Mouse (Mus musculus): ENCODE data around the gene Car6.

Gene Car6

DNA sequence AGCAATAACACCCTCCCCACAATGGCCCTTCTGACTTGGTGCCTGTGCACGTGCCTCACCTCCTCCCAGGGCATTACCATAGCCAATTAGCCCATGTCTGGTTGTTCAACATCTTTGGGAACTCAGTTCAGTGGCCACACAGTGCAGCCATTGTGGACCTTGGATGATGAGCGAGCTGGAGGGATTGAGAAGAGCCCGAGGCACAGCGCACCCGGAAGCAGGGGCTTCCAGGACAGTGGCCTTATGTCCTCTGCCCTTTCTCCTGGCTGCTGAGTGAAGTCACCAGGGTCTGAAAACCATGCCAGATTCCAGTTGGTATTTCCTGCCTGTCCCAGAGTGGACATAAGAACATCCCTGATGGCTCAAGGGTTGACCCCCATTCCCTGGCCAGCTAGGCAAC lies at the start of gene Car6:
TSS of gene Car6 (minus strand) at position 101 of the 400 bp plus-strand sequence.
- DNase-seq (ENCODE audit: low spot score in 2 of 2), result no peak

DNA sequence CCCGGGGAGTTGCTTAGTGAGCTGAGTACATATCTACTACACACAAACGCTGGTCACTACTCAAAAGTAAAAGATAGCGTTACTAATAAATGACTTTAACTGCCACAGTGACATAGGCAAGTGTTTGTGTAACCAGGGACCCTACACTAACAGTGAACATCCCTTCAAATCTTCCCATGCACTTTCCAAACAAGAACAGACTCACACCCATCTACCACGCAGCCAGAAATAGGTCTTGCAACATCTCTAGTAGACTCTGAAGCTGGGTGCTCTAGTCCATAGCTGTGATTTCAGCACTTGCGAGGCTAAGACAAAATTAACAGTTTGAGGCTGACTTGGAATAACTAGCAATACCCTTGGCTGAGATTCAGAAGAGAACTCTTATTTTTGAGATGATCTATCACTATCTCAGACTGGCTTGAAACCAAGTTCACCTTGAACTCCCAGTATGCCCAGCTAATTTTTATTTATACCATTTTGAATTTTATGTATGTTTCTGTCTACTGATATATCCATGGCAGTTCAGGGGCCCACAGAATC lies 48.7 kb upstream of the Car6 start:
- DNase-seq (ENCODE audit: low spot score in 2 of 2), result no peak

DNA sequence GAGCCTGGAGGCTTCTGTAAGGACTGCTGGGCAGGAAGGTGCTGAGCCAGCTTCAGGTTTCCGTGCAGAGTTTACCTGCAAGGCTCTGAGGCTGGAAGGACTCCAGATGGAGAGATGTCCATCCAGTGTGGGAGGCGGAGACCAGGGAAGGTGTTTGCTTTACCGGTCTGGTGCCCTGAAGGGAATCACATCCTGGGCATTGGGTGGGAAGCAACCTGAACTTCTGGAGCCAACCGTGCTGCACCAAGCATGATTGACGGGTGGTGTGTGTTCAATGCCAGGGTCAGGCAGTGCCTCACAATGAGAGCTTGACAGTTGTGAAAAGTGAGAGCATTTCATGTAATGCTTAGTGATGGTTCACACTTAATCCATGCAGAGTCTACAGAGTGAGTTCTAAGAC lies 47.8 kb upstream of the Car6 start:
- no peak for DNase-seq (ENCODE audit: low spot score in 2 of 2)

DNA sequence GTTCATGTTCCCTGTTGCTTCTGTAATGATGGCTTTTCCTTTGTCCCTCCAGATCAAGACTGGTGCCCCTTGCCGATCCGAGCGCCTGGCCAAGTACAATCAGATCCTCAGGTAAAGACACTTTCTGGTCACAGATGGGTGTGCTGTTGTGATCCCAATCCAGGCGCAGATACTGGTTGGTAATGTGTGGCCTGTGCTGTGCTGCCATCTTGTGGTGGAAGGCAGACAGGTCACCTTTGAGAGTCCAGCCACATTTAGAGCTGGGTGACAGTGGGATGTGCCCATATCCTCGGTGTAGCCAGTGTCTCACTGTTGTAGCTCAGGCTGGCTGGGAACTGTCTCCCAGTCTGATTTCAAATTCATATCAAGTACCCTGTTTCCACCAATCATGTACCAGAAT lies 46.9 kb upstream of the Car6 start:
- DNase-seq (ENCODE audit: low spot score in 2 of 2), result peak; percentile 54 to 68

DNA sequence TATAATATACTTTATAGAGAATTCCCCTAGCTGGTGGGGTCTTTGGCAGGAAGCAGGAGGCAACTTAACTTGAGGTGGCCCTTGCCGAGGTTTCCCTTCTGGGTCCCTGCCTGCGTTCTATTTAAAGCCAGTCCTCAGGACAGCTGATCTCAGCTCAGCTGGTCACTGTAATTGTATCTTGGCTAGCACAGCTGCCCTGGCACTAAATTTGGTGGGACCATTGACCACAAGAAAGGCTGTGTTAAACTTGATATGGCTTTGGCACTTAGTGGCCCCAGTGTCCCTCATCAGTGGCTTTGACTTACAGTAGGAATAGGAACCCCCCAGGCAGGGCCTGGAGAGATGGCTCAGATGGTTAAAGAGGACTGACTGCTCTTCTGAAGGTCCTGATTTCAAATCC lies 44.7 kb upstream of the Car6 start:
- DNase-seq (ENCODE audit: low spot score in 2 of 2), result no peak

DNA sequence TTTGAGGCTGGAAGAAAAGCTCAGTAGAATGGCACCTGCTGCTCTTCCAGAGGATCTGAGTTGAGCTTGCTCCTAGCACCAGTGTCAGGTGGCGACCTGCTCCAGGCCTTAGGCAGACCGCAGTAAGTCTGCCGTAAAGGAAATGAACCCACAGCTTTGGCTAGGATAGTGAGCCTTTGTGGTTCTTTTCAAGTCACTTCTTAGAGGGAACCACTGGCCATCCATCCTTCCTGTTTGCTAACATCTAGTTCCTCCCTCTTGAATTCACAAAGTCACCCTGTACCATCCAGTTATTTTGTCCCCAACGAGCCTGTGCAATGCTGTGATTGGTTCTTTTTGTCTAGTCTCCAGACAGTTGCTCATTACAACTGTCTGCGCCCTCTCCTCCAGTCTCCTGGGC lies 41.6 kb upstream of the Car6 start:
- no peak for DNase-seq (ENCODE audit: low spot score in 2 of 2)

DNA sequence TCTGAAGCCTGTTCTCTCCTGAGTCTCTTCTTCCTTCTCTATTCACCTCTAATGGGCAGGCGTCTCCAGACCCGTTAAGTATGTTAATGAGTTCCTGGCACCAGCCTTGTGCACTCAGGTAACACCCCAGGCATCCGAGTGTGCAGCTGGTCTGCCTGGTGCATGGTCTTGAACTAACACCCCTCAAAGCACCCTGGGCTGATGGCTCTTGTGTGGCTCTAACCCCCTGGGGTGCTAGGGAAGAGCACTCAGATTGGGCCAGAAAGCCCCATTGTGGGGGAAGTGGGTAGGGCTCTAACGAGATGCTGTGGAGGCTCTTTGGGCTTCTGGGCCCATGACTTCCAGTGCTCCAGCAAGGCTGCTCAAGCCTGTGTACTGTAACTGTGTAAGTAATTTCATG lies 40.6 kb upstream of the Car6 start:
- no peak for DNase-seq (ENCODE audit: low spot score in 2 of 2)

DNA sequence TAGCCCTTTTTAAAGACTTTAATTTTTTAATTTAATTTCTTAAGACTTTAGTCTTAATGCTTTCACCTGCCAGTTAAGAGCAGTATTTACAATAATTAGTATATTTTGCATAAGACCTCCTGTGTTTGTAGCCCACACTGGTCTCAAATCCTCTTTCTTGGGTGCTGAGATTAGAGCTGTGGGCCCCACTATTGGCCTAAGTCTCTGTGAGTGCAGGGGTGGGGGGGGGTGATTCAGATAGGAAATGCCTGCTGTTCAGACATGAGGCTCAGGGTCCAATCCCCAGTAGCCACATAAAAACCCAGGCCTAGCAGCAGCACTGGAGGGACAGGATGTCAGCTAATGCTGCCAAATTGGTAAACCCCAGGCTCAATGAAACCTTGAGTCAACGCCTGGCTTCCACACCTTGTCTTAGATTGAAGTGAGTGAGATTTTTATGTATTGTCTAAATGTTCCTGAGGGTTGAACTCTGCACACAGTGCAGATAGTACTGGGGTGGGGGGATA lies 39.3 kb upstream of the Car6 start:
- no peak for DNase-seq (ENCODE audit: low spot score in 2 of 2)

DNA sequence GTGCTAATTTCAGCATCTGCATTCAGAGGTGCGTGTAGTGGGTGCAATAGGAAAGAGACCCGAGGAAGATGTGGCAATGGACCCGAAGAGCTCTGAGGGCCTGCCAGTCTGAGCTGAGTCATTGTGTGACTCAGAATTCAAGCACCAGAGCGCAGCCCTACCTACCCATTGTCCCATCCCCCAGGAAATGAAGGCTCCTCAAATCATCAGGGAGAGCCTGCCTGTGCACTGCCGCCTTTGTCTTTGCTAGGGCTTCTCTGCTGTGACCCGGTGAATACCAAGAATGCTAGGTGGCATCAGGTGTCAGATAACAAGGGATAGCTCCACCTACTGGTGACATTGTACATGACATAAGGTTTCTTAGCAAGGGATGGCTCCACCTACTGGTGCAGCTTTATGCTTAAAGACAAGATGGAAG lies 38.8 kb upstream of the Car6 start:
- DNase-seq (ENCODE audit: low spot score in 2 of 2), result peak; percentile 59 to 60

DNA sequence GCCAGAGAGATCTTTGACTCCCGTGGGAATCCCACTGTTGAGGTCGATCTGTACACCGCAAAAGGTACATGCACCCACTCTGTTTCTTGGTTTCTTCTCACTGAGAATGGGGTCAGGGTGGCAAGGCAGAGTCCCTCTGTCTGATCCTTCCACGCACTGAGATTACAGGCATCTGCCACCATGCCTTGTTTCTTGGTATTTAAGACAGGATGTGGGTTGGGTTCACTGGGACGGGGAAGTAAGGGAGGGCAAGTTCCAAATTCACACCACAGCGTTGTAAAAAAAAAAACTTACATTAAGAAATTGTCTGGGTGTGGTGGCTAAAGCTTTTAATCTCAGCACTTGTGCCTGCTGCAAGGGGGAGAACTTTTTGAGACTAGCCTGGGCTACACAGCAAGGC lies 38.4 kb upstream of the Car6 start:
- DNase-seq (ENCODE audit: low spot score in 2 of 2), result no peak

DNA sequence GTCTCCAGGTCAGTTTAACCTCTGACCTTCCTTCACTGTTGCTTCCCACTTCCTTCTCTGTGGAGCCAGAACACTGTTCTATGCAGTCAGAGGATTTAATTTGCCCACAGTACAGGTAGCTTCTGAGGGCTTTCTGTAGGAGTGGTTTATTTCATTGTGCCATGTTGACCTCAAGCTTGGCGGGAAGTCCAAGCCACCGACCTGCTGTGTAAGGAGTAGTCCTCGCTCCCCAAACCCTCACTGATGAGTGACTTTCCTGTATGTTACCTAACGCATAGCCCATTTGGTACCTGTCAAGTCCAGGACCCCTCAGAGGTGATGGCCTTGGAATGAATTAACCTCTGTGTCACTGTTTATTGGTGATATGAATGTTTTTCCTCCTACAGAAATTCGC lies 38.0 kb upstream of the Car6 start:
- DNase-seq (ENCODE audit: low spot score in 2 of 2), result no peak

DNA sequence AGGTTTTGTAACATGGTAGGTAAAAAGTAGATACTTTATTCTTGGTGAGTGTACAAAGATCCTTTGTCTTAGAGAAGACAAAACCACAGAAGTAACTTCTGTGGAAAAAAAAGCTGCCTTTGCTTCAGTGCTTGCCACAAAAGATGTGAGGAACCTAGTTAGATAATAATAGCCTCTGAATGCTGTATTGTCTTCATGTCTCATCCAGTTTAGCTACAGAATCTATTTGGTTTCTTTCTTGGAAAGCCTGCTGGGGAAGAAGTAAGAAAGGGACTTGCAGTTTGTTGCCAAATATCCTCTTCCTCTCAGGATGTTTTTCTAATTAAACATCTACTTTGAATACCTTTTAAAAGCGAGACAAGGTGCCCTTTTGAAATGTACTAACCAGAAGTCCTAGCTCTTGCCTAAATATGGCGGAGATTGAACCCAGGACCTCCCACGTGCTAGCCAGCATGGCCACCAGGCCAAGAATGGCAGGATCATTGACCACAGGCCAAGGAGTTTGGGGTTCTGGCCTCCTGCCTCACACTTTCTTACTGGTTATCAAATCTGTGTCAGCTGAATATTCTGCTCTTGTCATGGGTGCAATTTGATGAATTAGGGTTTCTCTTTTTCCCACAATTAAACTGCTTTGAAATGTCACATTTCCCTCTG lies 37.4 kb upstream of the Car6 start:
- no peak for DNase-seq (ENCODE audit: low spot score in 2 of 2)

DNA sequence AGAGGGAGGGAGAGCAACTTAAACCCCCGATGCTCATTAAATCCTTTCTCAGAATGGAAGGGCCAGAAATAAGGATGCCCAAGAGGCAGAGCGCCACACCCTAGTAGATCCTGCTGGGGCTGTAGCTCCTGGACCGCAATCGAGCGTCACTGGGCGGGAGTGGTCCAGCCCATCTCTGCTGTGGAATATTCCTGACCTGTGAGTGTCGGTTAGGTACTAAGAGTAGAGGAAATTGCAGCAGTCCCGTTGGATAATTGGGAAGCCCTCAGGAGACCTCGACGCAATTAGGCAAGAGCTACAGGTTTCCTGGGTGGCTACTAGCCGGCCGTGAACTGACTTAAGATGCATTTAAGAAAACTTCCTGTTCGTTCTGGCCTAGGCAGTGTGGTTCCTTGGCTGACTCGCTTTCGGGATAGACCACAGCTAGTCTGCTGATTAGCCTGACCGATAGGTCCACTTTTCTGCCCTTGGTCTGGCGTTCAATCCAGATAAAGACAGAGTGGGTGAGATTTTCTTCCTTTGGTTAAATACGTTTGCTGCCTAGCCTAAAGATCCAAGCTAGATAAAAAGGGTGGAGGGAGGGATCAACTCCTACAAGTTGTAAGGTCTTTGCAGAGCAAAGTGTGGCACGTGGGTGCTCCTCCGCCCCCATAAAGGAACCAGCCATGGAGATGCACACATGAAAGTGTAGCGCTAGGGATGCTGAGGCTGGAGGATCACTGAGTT lies 36.7 kb upstream of the Car6 start:
- no peak for DNase-seq (ENCODE audit: low spot score in 2 of 2)

DNA sequence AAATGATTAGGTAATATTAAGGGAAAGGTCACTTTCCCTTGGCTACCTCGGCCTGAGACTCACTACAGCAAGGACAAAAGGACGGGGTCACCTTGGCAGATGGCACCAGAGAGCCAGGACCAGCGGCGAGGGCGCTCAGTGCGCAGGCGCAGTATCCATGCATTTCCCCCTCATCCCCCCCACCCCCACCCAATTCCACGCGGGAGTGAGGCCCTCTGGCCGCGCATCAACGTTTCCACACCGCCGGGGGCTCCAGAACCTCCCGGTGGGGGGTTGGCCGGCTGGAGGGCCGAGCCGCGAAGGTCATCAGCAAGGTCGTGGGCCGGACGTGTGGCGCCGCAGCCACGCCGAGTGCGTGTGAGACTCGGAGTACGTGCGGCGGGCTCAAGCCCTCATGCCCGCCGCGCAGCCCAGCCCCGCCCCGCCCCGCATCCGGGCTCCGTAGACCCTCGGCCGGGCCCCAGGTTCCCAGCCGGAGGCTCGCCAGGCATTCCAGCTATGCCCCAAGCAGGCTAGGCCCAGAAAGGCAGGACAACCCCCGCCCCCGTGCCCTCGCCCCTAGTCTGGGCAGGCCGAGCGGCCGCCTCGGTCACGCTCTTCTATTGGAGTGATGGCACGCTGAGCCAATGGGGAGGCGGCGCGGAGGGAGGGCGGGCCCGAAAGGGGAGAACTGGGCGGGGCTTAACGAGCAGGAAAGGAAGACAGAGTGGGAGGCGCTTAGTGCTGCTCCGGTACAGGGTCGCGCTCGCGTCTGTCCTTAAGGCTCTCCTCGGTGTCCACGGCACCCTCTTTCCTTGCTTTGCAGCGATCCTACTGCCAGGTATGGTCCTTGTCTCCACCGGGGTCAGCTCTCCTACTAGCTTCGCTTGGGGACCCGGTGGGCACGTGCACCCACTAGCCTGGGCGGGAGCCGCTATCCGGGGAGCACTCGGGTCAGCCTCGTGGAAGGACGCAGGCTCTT lies 35.7 kb upstream of the Car6 start, which contains the start of gene Eno1:
TSS of gene Eno1 (plus strand) at position 201 of the 961 bp plus-strand sequence.
- DNase-seq (ENCODE audit: low spot score in 2 of 2), result peak; percentile 92 to 94

DNA sequence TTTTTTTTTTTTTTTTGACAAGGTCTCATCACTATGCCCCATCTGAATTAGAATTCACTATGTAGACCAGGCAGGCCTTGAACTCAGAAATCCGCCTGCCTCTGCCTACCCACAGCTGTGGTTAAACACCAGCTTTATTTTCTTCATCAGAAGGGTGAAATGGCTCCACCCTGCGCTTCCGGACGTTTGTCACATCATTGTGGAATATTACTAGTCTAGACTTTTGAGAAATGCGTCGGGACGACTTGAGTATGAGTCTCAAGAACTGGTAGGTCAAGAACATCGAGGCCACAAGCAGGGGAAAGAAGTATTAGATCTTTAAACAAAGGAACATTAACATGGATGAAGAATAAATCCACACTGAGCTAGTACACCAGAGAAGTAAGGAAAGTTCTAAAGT lies 34.9 kb upstream of the Car6 start:
- no peak for DNase-seq (ENCODE audit: low spot score in 2 of 2)

DNA sequence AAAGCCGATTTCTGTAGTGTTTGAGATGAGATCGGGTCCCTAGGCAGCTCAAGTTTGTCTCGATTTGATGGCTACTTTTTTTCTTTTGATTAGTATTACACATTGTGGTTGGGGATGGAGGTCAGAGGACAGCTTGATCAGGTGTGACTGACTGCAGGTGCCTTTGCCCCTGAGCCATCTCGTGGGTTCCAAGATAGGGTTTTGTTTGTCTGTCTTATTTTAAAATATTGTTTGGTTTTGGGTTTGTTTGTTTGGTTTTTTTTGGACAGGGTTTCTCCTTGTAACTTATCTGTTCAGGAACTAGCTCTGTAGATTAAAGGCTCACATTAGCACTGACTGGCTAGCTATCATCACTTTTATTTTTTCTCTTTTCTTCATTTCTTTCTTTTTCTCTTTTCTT lies 34.5 kb upstream of the Car6 start:
- DNase-seq (ENCODE audit: low spot score in 2 of 2), result no peak

DNA sequence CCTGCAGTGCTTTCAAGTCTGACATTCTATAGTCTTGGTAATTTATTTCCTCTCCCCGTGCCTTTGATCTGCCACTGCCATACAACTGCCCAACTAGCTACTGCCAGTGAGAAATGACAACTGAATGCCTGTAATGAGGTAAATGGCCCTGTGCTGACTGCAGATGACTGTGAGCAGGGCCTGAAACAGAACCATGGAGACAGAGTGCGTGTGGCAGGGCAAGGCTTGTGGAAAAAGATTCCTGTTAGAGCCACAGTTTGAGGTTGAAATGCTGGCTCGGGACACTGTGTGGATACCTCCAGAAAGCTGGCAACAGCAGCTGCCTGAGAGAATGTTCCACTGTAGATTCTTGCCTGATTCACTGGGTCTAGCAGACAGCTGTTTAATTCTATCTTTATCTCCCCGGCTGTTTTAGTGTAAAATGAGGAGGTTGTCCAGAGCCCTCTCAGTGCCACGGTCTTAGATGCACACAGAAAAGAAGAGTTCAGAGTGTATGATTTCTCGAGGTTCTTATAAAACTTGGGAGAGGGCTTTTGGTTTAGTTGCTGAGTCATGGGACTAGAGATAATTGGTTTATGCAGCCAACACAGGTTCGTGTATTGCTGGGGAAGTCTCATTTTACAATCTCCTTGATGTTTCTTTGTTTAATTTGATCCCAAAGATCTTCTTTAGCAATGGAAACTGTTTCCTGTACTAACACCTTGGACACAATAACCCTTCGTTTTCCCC lies 33.6 kb upstream of the Car6 start:
- DNase-seq (ENCODE audit: low spot score in 2 of 2), result no peak

DNA sequence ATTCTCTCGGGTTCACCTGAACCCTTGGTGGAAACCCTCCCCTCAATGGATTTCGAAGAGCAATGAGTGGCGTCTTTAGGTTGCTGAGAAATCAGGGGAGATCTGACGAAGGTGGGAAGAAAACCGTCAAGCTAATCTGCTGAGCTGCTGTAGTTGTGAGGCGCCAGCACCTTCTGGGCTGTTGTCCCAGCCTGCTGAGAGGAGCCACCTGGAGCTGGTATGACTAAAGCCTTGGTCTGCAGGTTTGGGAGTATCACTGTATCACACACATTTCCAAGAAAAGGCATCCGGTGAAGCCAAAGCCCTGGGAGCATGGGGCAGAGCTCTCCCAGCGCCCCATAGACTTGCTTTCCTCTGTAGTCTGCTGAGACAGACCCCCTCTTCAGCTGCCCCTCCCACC lies 30.7 kb upstream of the Car6 start:
- DNase-seq (ENCODE audit: low spot score in 2 of 2), result no peak

DNA sequence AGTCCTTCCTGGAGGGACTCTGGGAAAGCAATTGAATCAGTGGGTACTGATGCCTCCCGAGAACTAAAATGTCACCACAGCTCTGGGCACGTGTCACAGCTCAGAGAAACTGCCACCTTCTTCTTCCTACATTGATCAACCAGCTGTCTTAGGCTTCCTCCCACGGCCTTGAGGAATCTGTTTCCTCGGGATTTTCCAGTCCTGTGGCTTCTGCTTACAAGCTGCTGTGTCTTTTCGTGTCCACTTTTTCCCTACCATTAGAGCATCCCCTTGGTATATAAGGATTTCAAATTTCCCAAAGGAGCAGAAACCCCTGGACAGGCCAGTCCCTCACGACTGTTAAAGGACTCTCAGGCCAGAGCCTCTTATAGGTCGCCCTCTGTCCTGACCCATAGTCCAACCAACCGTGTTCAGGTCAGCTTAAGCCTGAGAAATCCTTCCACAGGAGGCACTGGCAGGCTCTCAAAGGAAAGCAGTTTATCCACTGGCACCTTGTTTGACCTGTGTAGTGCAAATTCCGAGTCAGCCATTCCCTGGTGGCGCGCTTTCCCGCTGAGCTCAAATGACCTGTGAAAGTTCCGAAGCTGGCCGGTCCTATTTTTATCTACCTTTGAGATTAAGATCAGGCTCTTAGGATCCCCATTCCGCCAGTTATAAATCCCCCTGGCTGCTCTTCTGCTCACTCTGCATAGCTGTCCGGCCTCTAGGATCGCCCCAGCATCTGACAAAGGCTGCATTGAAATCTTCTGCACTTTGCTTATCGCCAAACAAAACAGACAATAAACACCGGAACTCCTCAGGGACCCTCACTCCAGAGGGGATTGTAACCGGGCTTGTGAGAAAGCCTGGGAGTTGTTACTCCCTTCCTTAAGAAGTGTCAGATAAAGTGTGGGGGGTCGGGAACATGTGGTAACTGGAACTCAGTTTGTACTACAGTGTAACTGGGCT lies 29.6 kb upstream of the Car6 start:
- DNase-seq (ENCODE audit: low spot score in 2 of 2), result no peak

DNA sequence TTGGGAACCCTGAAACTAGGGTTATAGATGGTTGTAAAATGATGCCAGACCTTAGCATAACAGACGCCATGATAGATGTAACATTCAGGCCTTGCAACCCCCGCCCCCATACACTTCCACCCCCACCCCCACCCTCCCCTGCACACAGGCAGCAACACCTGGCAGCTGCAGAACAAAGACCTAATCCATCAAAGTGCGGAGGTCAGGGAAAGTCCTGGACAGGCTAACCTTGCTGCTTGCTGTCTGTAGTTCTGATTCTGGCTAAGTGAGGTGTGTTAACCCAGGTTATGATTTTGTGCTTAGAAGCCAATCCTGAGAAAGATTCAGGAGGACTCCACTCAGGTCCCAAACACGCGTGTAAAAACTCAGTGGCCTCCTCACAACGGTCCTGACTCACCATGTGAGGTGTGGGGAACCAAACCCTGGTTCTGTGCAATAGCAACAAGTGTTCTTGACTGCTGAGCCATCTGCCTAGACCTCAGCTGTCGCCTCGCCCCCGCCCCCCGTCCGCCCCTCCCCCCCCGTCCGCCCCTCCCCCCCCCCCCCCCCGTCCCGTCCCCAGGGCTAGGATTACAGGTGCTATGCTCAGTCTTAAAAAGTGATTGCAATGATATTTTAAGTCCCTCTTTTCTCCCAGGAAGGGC lies 28.7 kb upstream of the Car6 start:
- DNase-seq (ENCODE audit: low spot score in 2 of 2), result no peak
